Mouse (Mus musculus): ENCODE results near the gene Nkx1-1. TPM values are rescaled to one million over a fixed set of nuclear protein-coding genes. Genes with fewer than 3 reads are reported as not detected.

Nkx1-1 gene
- total RNA-seq, 2 experiments from 2014 or later = not detected

GRCm38 (mm10) chr5:33430511-33431172, 3.1 kb downstream of the Nkx1-1 start:
- DNase-seq (ENCODE audit: low spot score in 2 of 2) = no peak
- intact Hi-C loops (cut with DNase I) = loop anchor here (10.0 kb wide), 1 partner anchor 1954 kb away; the partner anchor contains the start of gene Hmx1

DNA sequence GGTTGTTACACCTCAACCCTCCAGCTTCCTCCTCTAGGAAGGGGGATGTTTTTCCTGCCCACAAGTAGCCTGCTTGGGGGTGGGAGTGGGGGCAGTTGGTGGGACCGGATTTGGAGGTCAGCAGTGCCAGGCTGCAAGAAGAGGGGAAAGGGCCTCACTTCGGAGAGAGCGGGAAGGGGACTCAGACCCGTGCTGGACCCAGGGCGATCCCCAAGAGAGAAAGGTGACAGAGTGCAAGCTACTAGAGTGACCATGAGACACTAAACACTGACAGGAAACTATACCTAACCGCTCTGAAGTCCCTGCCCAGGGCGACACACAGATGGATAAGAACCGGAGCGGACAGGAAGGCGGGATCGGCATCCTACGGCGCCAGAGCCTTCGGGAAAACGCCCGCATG, 3.7 kb downstream of the Nkx1-1 start:
- intact Hi-C loops (cut with DNase I) = loop anchor here (10.0 kb wide), 1 partner anchor 1955 kb away; the partner anchor contains the start of gene Hmx1
- no peak for DNase-seq (ENCODE audit: low spot score in 2 of 2)

- DNase-seq (ENCODE audit: low spot score in 2 of 2) = no peak
- intact Hi-C loops (cut with DNase I) = no loop called here
Measured at GRCm38 (mm10) chr5:33427461-33427860, 6.3 kb downstream of the Nkx1-1 start.

GRCm38 (mm10) chr5:33420313-33420712, 13.5 kb downstream of the Nkx1-1 start:
- no peak for DNase-seq (ENCODE audit: low spot score in 2 of 2)
- intact Hi-C loops (cut with DNase I) = no loop called here

DNA sequence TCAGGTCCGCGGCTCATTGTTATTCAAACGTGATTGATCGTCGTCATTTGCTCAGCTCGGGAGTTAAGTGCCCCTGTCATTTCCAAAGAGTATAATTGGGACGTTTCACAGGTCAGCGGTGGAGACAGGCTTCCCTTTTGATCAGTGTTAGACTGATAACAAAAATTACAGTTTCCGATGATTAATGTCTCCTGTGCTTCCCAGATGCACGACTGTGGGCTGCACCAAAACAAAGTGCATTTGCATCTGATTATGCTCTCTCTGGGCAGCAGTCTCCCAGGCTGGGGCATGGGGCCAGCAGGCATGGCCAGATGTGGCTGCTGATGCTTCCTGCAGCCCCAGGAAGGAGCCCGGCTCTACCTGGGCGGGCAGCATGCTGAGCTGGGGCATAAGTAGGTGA, 33.0 kb downstream of the Nkx1-1 start:
- DNase-seq (ENCODE audit: low spot score in 2 of 2) = no peak
- intact Hi-C loops (cut with DNase I) = no loop called here

DNA sequence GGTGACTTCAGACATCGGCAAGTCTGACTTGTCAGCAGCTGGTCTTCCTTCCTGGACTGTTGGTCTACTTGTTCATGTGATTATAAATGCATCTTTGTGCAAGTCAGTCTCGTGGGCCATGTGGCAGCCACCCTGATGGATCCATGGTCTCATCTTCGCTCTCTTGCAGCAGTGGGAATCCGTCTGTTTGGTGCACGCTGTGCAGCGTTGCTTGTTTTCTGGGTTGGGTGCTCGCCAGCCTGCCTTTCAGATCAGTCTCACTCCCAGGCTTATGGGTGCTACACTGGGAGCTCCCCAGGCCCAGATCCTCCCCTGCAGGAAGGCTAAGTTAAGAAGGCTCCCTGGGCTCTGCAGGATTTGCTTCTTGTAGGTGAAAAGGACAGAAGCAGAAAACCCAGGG, 36.9 kb downstream of the Nkx1-1 start:
- intact Hi-C loops (cut with DNase I) = no loop called here
- no peak for DNase-seq (ENCODE audit: low spot score in 2 of 2)

DNA sequence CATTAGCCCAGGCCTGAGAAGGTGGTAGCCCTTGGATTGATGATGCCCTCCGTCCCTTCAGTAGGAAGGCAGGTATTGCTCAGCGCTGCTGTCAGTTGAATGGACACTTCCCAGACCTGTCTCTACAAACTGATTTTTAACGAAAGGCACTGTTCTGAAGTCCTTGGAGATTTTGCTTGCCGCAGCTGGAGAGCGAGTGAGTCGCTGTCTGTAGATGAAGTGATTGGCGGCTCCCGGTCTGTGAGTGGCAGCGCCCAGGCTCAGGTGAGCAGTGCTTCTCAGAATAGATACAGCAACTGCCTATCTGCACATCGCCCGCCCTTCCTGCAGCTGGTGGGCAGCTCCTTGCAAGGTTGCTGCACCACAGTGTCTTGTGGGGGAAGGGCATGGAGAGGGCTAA, 38.1 kb downstream of the Nkx1-1 start:
- no peak for DNase-seq (ENCODE audit: low spot score in 2 of 2)
- intact Hi-C loops (cut with DNase I) = no loop called here

DNA sequence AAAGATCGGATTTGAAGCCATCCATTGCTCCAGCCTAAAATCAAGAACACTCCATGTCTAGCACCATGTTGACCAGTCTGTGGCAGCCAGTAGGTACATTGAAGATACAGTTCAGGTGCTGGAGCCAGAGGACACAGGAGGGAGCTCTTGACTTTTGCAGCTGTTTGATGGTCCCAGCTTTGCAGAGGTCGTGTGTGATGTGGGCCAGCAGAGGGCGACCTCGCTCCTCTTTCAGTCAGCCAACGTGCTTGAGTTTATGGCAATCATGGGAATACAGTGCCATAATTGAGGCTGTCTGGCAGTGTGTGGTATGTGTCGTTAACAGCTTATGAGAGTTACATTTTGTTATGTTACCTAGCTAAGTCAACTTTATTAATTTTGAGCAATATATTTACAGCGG, 40.0 kb downstream of the Nkx1-1 start:
- intact Hi-C loops (cut with DNase I) = loop anchor here (1.0 to 5.0 kb wide), 4 partner anchors 49 to 194 kb away; no protein-coding TSS in a partner anchor
- DNase-seq (ENCODE audit: low spot score in 2 of 2) = peak; percentile 87 to 89

- no peak for DNase-seq (ENCODE audit: low spot score in 2 of 2)
- intact Hi-C loops (cut with DNase I) = no loop called here
Measured at GRCm38 (mm10) chr5:33387550-33387949, 46.2 kb downstream of the Nkx1-1 start.

Other genes with a start within 250 kb of the Nkx1-1 start
- gene Spon2, start 215.5 kb downstream of the Nkx1-1 start, total RNA-seq (2021) = under 1 TPM; 0.57 to 0.64 TPM
- 100 to 1,000 TPM; 281 to 299 TPM for gene Ctbp1, start 159.0 kb downstream of the Nkx1-1 start, total RNA-seq (2021)
- gene Maea, start 98.5 kb downstream of the Nkx1-1 start, total RNA-seq (2021) = 100 to 1,000 TPM in 1 of 2 experiments, 10 to 100 TPM in 1; 90.8 to 100 TPM
- gene Uvssa, start 55.4 kb downstream of the Nkx1-1 start, total RNA-seq (2021) = 1 to 10 TPM; 4.9 to 5.9 TPM
- gene Fam53a, start 195.7 kb upstream of the Nkx1-1 start, total RNA-seq (2021) = 10 to 100 TPM; 23.0 to 27.6 TPM
- gene Gm9903, start 195.9 kb upstream of the Nkx1-1 start, total RNA-seq (2021) = under 1 TPM; 0.80 to 0.98 TPM
- gene Slbp, start 218.6 kb upstream of the Nkx1-1 start, total RNA-seq (2021) = 10 to 100 TPM; 23.3 to 23.6 TPM
- gene Tacc3, start 224.2 kb upstream of the Nkx1-1 start, total RNA-seq (2021) = 1 to 10 TPM; 5.5 to 5.9 TPM
- gene Tmem129, start 224.4 kb upstream of the Nkx1-1 start, total RNA-seq (2021) = 10 to 100 TPM; 25.6 to 27.6 TPM

All from left cerebral cortex, postnatal 25 days (tissue).